Mouse (Mus musculus): ENCODE data around the gene Gm11077.

Gm11077 gene

DNA sequence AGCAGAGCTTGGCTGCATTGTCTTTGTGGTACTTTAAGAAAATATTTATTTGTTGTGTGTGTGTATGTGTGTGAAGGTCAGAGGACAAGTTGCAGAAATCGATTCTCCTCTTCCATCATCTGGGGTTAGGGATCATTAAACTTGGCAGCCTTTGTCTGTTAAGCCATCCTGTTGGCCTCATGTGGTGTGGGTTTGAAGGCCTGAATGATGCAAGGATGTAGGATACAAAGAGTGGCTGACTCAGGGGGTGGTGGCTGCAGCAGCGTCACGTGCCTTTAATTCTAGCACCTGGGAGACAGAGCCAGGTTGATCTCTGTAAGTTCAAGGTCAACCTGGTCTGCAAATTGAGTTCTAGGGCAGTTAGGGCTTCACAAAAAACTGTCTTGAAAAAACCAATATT lies 16.5 kb downstream of the Gm11077 start:
- no peak for DNase-seq (ENCODE audit: low spot score in 2 of 2)

DNA sequence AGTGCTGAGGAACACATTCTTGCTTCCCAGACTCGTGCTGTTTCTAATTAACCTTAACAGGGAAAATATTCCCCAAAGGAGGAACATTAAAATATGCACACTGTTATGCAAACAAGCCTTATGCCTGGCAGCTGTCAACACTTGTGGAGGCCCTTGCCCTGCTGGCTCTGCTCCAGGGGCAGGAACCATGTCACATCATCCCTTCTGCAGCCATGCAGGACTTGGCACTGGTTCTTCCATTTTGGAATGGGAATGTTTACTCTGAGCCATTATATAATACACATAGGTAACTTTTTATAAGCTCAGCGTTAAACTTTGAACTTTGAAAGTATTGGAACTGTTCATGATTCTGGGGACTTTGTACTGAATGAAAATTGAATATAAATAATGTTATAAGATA lies 18.5 kb downstream of the Gm11077 start:
- no peak for DNase-seq (ENCODE audit: low spot score in 2 of 2)

DNA sequence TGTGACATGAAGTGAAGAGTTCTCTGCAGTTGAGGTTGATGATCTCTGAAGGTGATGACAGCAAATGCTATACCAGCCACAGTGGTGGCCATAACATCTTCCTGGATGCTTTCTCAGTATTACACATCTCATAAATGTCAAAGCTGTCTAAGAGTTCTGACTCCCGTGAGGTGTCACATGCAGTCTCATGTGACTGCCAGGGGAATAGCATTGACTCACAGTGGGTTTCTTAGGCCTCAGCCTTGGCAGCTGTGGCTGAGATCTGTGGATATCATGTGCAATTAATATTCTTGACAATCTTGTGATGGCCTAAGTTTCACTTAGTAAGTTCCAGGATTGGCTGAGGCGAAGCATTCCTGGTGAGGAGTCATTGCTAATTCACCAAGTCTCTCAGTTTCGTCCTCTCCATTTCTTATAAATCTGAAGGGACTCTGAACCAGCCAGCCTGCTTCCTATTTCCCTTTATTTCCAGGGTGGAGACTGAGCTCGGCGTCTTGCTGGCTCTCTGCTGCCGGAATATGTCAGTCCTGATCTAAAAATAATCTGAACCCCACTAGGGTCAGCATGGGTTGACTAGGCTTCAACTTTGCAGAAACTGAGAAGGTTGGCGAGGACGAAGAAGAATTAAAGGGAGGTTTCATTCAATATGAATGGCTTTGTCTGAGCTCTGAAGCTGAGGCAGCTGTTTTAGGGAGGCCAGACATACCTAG lies 21.4 kb downstream of the Gm11077 start:
- no peak for DNase-seq (ENCODE audit: low spot score in 2 of 2)

DNA sequence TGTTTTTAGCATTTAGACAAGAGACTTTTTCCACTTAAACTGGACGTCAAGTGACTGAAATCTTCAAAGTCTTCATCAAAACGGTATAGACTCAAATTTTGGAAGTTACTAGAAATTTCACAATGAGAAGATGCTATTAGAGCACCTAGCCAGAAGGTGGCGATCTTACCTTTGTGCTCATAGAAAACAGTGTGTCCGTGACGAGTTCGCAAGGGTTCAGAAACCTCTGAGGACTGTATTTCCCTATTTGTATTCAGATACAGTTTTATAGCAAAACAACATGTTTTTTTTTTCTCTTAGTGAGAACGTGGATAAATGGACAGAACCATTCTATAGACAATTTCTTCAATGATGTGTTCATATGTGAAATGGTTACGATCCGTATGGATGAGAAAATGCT lies 37.3 kb downstream of the Gm11077 start:
- DNase-seq (ENCODE audit: low spot score in 2 of 2) = no peak

DNA sequence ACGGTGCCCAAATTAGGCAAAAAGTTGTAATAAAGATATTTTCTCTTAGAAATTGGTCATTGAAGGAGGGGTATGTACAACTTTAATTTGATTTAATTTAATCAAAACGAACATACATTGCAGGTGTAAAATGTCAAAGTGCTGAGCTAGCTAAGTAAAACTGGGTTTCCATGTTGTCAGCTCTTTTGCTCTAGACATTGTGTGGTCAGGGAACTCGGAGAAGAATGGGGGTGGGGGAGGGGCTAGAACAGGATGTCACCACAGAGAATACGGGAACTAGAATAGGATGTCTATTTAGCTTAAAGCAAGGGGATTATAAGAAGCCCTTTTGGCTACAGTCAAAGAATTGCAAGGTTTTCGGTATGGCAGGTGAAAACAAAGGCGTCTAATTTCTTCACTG lies 38.2 kb downstream of the Gm11077 start:
- no peak for DNase-seq (ENCODE audit: low spot score in 2 of 2)

DNA sequence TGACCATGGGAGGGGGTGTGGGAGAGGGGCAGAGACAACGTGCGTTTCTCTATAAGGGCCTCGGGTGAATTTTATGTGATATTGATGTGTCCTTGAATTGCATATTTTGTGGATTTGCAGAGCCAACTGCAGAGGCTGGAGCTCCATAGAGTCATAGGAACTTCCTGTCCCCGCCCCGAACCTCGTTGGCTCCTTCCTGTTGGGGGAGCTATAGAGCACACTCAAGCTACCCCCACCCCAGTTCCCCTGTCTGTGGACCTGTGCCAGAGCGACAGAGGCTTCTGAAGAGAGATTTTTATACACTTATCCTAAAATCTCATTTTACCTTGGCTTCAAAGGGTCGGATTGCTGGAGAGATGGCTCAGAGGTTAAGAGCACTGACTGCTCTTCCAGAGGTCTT lies 39.1 kb downstream of the Gm11077 start:
- no peak for DNase-seq (ENCODE audit: low spot score in 2 of 2)

DNA sequence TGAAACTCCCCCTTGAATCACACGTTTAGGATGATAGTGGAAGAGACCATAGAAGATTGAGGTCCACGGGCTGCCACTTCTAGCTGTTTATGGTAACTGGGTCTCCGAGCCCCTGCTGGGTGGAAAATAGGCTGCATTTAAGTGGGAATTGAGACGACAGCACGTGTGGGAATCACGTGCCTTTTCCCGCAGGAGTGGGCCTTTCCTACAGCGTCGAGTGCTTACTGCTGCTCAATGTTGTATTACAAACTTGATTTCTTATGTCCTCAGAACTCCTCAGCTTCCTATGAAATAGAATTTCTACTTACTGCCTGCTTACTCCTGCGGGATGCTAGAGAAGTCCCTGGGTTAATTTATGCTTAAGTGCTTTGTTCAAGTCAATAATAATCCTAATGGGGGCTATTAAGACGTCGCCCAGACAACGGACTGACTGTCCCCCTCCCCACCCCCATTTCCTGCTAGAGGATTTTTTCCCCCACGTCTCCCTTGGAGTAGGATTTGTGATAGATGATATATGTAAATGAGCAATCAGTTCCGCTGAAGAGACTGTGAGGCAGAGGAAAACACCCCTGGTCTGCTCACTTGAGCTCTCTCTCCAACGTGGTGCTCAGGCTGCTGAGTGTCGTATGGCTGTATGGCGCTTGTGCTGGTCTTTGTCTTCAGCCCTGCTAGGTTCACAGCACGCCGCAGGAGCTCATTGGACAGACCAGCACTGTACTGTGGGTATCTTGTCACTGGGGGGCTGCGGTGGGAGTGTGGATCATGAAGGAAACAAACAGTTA lies 40.0 kb downstream of the Gm11077 start:
- DNase-seq (ENCODE audit: low spot score in 2 of 2) = no peak

DNA sequence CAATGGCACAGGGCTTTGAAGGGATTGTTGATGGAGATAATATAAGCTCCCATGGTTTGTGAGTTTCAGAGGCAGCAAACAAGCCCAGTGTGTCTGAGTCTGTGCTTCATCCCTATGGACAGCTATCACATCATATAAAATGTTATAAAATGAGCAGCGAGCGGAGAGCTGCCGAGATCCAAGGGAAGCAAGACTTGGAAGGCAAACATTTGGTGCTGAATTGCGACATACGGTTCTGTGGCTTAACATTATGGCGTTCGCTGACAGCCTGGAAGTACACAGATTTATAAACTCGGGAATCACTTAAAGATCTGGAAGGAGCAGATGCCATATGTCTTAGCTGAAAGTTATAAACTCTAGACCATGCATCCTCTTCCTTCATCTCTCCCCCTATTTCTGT lies 47.2 kb downstream of the Gm11077 start:
- no peak for DNase-seq (ENCODE audit: low spot score in 2 of 2)

DNA sequence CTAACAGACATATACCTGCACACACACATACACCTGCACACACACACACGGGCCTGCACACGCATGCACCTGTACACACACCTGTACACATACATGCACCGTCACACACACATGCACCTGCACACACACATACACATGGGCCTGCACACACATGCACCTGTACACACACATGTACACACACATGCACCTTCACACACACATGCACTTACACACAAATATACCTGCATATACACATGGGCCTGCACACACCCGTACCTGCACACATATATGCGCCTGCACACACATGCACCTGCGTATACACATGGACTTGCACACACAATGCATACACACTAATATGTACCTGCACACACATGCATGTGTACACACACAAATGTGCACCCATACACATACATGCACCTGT lies 53.4 kb downstream of the Gm11077 start:
- DNase-seq (ENCODE audit: low spot score in 2 of 2) = no peak

DNA sequence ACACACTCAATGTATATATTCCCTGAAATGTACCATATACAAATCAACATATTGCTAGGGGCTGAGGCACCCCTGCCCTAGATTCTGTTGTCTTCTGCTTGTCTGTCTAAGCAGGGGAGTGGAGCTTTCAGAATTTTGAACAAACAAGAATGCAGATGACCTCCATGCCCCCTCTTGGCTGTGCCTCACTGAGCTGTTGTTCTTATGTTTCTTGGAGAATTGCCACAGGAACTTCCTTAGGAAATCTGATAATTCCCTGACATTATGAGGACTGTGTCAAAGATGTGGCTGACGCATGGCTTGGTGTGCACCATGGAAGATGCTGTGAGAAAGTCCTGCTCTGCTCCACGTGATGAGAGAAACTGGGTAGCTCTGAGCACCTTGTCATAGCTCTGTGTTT lies 57.0 kb downstream of the Gm11077 start:
- no peak for DNase-seq (ENCODE audit: low spot score in 2 of 2)

DNA sequence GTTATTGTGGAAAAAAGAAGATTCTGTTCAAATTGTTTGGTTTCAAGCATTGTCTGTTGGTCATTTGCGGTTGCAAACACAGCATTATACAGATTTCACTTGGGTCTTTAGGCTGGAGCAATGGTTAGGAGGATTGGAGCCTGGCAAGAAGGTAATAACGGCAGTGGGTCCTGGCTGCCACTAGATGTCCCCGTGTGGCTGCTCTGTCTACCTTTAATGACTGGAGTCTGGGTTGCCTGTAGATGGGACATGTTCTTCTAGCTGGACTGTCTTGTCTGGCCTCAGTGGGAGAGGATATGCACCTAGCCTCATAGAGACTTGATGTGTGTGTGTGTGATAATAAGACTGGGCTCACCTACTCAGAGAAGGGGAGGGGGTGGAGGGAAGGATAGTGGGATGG lies 60.8 kb downstream of the Gm11077 start:
- no peak for DNase-seq (ENCODE audit: low spot score in 2 of 2)

DNA sequence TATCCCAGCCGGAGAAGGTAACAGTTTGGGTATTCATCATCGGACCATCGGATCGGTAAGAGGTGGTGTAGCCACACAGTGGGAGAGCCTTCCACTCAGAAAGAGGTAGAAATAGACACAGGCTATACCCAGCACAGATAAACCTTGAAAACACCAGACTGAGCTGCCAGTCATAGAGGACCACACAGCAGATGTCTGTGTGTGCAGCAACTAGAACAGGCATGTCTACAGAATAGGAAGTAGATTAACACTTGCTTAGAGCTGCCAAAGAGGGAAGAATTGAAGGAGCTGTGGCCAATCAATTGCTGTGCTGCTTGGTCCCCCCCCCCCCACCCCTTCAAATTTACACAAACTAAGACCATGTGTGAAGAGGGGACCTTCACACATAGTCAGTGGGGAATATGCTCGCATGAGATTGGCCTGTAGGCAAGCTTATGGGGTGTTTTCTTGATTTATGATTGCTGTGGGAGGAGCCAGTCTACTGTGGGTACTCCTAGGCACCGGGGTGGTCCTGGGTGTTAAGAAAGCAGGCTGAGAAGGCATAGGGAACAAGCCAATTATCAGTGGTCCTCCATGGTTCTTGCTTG lies 64.7 kb downstream of the Gm11077 start:
- no peak for DNase-seq (ENCODE audit: low spot score in 2 of 2)

DNA sequence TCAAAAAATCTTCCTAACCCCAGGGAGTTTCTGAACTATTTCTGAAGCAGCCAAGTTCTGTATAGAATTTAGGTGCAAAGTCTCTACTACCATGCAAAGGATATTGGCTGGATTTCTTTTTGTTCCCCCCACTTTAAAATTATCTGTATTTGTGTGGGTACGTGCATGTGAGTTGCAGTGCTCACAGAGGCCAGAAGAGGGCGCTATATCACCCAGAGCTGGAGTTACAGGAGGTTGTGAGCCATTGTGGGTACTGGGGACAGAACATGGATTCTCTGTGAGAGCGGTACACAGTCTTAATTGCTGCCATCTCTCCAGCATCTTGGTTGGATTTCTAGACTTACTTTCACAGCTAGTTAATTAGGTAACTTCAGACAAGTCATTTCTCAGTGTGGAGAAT lies 69.8 kb downstream of the Gm11077 start:
- no peak for DNase-seq (ENCODE audit: low spot score in 2 of 2)

DNA sequence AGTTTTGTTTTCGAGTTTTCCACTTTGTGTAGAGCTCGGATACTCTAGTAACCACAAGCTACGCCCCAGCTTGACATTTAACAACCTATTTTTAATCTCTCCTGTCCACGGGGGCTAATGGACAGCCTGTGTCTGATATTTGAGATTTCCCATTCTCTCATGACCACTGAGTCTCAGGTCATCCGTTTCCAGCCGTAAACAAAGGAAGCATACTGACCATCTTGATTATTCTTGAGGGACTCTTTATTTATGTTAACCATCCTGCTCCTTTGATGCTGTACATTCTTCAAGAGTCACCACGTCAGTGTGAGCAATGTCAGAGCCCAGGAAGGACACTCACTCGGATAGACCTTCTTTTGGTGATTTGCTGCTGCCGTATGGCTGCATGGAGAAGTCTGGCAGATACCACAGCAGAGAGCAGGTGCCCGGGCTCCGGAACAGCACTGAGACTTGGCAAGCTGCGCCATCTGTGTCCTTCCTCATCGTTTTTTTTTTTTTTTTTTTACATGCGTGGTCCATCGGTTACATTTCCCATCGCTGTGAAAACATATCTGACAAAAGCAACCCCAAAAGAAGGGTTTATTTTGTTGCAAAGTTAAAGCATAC lies 70.5 kb downstream of the Gm11077 start:
- no peak for DNase-seq (ENCODE audit: low spot score in 2 of 2)

DNA sequence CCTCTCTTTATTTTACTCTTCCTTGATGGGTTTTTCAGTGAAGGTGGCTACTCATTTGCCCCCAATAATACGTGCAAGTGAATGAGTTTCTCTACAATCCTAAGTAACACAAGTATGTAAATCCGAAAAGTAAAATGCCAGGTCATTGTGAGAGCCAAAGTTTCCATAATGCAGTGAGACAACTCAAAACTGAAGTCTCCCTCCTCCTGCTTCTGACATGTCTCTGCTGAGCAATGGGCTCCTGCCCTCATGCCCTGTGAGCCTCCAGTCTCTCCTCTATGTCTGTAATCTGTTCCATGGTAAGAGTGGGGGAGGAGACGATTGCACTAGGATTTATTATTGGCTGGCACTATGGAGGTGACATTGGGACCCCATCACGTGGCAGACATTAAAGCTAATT lies 71.5 kb downstream of the Gm11077 start:
- DNase-seq (ENCODE audit: low spot score in 2 of 2) = no peak
